Mouse (Mus musculus): ENCODE measurements around the gene Sass6.
"Not testable (repeated sequence)": the region's sequence is repeated elsewhere in the genome, so short reads cannot be mapped to it uniquely, and the experiment has no call there.

Sass6 gene

DNA sequence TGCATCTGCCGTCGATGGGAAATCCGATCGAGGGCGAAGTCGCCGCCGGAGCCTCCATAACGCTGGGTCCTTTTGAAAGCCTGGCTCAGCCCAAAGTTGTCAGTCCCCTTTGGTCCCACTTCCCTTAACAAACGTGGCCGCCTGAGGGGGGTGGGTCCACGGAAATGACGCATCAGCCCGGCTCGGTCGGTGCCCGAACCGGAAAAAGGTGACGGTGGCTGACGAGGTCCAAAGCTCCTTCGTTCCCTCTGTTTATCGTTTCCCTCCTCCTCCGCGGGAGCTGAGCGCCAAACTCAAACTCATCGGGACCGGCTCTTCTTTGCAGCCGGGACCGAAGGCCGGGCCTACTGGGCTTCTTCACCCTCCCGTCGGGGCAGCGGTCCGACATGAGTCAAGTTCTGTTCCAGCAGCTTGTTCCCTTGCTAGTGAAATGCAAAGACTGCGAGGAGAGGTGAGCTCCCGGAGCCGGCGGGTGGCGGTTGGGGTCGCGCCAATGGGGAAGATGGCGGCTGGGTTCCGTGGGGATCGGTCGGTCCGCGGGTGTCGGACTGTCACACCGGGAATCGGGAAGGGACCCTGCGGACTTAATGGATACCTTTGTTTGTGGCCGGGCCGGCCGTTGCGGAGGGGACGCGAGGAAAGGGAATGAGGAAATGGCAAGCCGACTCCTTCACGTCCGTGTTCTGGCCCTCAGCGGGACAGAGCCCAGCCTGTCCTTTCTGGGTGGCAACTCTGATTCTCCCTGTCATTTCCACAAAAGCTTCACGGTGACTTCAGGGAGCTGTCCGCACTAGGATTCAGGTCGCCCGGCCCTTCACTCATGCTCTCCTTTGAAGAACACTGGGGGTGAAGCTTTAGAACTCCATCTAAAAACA, at the start of gene Sass6:
Sass6 (plus strand) TSS at position 255 of the 875 bp plus-strand sequence.
- peak; percentile 97 for DNase-seq (ENCODE audit: low read depth, low spot score)

GRCm38 (mm10) chr3:116547430-116547829, 47.4 kb upstream of the Sass6 start:
- peak; percentile 66 for DNase-seq (ENCODE audit: low read depth, low spot score)

- DNase-seq (ENCODE audit: low read depth, low spot score): no peak
Observed at GRCm38 (mm10) chr3:116551362-116551761, 43.4 kb upstream of the Sass6 start.

DNA sequence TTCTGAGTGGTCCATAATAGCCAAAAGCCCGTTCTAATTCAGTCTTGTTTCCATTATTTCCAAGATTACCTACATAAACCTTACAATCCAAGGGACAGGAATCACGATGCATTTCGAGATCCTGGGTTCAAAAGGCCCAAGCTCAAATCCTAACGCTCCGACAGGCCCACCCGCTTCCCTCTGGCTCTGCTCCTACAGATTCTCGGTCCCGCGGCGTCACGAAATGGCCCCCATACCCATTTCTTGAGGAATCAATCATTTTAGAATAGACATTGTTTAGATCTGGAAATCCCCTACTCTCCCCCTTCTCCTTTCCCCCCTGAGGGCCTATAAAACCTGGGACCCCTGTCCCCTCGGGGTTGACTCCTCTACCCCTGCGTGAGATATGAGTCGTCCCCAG, 33.5 kb upstream of the Sass6 start:
- not testable (repeated sequence) for DNase-seq (ENCODE audit: low read depth, low spot score)

DNA sequence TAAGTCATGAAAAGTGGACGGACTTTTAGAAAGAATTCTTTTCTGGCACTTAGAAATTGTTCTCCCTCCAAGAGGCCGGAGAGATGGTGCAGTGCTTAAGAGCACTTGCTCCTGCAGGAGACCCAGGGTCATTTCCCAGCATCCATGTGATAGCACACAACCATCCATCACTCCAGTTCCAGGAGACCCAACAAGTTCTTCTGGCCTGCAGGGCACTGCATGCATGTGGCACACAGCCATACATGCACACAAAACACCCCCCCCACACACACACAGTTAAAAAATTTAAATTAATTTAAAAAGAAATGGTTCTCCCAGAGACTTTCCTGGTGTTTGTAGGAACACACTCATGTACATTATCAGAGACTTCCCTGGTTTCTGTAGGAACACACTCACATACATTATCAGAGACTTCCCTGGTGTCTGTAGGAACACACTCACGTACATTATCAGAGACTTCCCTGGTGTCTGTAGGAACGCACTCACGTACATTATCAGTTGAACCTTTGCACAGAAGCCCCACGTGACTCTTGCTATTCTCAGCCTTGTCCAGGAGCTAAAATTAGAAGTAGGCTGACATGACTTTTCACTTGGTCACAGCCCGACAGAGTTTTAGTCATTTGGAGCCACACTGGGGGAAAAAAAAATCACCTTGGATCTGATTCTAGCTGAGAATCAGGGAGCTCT, 32.2 kb upstream of the Sass6 start, which contains the start of gene Lrrc39:
Lrrc39 (plus strand) TSS at position 566 of the 687 bp plus-strand sequence.
- no peak for DNase-seq (ENCODE audit: low read depth, low spot score)

DNA sequence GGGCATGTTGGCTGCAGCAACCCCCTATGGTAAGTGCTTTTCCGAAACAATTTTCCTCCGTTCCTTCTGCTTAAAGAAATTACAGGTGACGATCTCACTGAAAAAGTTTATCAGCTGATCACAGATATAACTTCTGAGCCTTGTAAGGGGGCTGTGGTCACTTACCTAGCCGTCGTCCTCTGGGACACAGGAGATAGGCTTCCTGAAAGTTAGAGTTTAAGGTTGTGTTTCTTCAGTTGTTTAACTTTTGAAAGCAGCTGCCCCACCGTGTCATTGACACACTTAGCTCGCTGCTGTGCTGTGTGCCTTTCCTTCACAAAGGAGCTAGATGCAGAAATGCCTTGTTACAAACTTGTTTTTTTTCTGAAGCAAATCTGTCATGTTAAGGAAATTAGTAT, 31.7 kb upstream of the Sass6 start:
- no peak for DNase-seq (ENCODE audit: low read depth, low spot score)

- no peak for DNase-seq (ENCODE audit: low read depth, low spot score)
Observed at GRCm38 (mm10) chr3:116570628-116571027, 24.2 kb upstream of the Sass6 start.

- no peak for DNase-seq (ENCODE audit: low read depth, low spot score)
Observed at GRCm38 (mm10) chr3:116577286-116577685, 17.5 kb upstream of the Sass6 start.

GRCm38 (mm10) chr3:116582201-116582600, 12.6 kb upstream of the Sass6 start:
- DNase-seq (ENCODE audit: low read depth, low spot score): no peak

- DNase-seq (ENCODE audit: low read depth, low spot score): no peak
Observed at GRCm38 (mm10) chr3:116594076-116594727, 580 bp upstream of the Sass6 start.

- no peak for DNase-seq (ENCODE audit: low read depth, low spot score)
Observed at GRCm38 (mm10) chr3:116595603-116595991, 815 bp downstream of the Sass6 start.

DNA sequence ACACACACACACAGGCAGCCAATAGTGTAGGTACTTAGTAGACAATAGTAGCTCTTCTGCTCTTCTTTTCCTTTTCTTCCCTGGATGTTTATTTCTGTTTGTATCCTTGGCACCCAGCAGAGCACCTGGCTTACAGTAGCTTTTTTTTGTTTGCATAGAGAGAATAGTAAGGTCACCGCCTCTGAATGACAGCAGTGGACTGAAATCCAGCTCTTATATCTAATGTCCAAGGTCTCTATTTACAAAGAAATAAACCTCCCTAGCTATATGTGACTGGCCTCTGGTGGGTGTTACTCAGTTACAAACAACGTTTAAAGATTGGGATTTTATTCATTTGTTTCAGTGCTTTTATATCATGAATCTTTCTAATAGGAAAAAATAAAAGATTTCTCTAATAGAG, 4.9 kb downstream of the Sass6 start:
- DNase-seq (ENCODE audit: low read depth, low spot score): no peak

DNA sequence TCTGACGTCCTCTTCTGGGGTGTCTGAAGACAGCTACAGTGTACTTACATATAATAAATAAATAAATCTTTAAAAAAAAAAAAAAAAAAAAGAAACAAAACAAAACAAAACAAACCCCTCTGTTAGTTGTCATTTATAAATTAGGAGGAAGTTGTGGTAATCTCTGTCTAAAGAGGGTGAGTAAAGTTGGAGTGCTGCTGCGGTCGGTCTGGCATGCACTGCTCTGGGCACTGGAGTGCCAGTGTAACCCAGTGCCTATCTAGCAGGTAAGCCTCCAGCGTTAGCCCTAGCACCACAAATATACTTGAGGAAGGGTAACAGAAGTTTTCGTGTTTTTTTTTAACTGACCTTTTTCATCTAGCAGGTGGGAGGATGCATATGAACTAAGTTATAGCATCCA, 6.2 kb downstream of the Sass6 start:
- peak; percentile 21 for DNase-seq (ENCODE audit: low read depth, low spot score)

GRCm38 (mm10) chr3:116601781-116602180, 7.0 kb downstream of the Sass6 start:
- no peak for DNase-seq (ENCODE audit: low read depth, low spot score)

DNA sequence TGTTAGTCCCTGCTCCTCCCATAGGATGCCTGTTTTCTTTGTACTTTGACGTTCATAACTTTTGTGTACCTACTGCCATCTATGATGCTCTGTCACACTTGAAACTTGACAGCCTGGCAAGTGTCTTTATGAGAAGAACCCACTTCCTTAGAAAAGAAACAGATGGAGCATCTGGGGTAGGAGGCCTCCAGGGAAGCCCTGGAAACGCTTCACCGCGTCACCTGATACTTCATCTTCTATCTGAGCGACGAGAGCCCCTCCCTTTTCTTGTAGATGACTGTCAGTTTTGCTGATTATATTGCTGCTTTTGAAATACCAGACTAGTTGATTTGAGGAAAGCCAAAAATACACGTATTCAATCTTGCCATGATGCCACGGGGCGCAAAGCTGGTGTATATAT, 9.8 kb downstream of the Sass6 start:
- DNase-seq (ENCODE audit: low read depth, low spot score): no peak

DNA sequence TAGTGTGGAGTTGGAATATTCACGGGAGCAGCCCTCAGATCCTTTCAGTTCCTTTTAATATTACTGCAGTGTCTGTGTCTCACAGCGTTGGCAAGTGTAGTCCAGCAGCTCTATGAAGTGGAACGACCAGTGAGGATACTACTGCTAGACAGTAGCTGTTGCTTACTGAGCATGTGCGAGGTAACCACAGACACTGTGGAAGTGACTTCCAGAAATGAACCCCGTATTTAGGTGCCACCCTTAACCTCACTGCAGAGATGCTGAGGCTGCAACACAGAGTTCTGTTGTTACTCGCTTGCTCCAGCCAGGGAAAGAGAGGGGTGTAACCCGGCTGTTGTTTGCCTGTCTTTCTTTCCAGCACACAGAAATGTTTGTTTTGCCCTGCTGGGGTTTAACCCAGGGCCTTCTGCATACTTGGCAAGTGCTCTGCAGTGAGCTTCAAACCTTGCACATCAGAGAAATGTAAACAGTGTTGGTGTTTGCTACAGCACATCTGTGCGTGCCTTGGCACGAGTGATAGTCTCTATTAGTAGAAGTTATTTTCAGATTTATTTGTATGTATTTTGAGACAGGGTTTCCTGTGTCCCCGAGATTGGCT, 19.6 kb downstream of the Sass6 start, which contains the start of gene Trmt13:
Trmt13 (minus strand) TSS at position 293 of the 598 bp plus-strand sequence.
- no peak for DNase-seq (ENCODE audit: low read depth, low spot score)

- DNase-seq (ENCODE audit: low read depth, low spot score): no peak
Observed at GRCm38 (mm10) chr3:116615318-116616068, 20.7 kb downstream of the Sass6 start.

- DNase-seq (ENCODE audit: low read depth, low spot score): no peak
Observed at GRCm38 (mm10) chr3:116618855-116619254, 24.1 kb downstream of the Sass6 start.

- DNase-seq (ENCODE audit: low read depth, low spot score): no peak
Observed at GRCm38 (mm10) chr3:116620636-116621370, 26.0 kb downstream of the Sass6 start.

DNA sequence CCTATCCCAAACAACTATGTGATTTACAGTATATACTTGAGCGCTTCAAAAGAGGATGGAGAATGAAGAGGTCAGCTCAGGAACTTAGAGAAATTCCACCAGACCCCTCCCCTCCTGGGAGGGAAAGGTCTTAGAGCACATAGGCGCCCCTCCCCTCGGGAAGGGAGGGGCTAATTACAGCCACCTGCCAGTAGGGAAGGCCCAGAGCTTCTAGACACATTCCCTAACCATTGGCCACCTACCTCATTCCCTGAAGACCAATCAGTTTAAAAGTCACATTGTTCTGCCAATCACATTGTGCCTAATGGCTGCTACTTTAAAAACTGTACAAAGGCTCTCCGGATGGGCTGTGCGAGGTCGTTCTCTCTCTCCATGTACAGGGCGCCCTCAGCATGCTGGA, 27.9 kb downstream of the Sass6 start:
- DNase-seq (ENCODE audit: low read depth, low spot score): no peak

All from A20 (cell line).